Mouse (Mus musculus) embryo, embryonic 10 days (tissue): ENCODE measurements at regions not wholly inside any gene's neighbourhood (a gene's known extent, or its start where the extent isn't known, plus 50 kb on each side); places are given as distances from the start of the nearest gene placed in this dataset.
A peak's percentile ranks its signal among the peaks of the same experiment; 100 is the strongest.

Experiments
- DNase-seq: peaks from one replicate; pipeline ENCODE4 v3.0.0-alpha.2; 2015; ENCODE audit warnings: low spot score

DNA sequence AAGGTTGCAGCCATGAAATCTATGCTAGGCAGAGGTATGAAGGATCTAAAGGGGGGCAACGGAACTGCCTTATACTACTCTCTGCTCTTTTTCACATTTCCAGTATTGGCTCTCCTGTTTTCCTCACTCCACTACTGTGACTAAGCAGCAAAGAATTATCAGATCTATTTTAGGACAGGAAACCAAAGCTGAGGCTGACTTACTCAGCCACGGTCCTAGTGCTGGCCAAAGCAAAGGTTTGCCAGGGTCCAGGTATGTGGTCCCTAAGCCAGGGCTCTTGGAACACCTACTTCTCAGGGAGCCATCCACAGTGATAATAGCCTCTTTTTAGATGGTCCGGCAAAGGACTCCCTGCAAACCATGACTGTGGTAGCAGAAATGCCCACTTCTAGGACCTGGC is 195.6 kb upstream of the Gm21798 start:
- no peak for DNase-seq

GRCm38 (mm10) chr15:64622591-64622990 is 194.9 kb upstream of the Gm21798 start:
- no peak for DNase-seq

DNA sequence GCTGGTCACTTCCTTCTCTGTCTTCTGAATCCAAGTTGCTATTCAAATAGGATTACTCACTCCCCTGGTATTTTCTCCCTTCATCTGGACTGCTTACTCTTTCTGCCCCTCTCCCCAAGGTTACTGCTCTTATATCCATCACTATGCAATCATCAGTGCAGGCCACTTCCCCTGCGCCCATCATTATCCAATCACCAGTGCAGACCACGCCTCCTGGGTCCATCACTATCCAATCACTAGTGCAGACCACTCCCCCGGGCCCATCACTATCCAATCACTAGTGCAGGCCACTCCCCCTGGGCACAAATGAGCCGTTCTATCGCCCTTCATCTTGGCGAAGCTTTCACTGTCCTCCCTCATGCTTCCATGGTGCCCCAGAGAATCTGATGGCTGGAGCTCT is 191.1 kb upstream of the Gm21798 start:
- no peak for DNase-seq

GRCm38 (mm10) chr15:64627258-64627657 is 190.2 kb upstream of the Gm21798 start:
- DNase-seq: peak; percentile 78
